Mouse (Mus musculus) E14TG2a.4 (cell line): ENCODE measurements around the gene Igfbp2.

Experiments
- H3K27me3 ChIP-seq: 2 replicates; pipeline ENCODE4 v1.6.1; 2014; ENCODE audit warnings: low read length, control low read depth; ENCODE audit not compliant: insufficient read depth
- H3K36me3 ChIP-seq: 2 replicates; pipeline ENCODE4 v1.6.1; 2014; ENCODE audit warnings: low read length, control low read depth; ENCODE audit not compliant: insufficient read depth
- H3K4me1 ChIP-seq: replicated peaks from 2 replicates; pipeline ENCODE4 v1.6.1; 2014; ENCODE audit warnings: low read depth, low read length, control low read depth
- H3K4me3 ChIP-seq: replicated peaks from 2 replicates; pipeline ENCODE4 v1.5.1; 2014; ENCODE audit warnings: mild to moderate bottlenecking, low read length
- H3K9me3 ChIP-seq: 2 replicates; pipeline ENCODE4 v1.6.1; 2014; ENCODE audit warnings: low read length, control low read depth
- CTCF ChIP-seq: conservative IDR thresholded peaks from 2 replicates; pipeline ENCODE4 v1.5.1; 2014; ENCODE audit warnings: low read length
- NANOG ChIP-seq: IDR thresholded peaks from 2 replicates; pipeline ENCODE4 v1.6.1; 2014; ENCODE audit warnings: borderline replicate concordance, low read length, mixed read lengths
- POU5F1 ChIP-seq: IDR thresholded peaks from 2 replicates; pipeline ENCODE4 v1.6.1; 2014; ENCODE audit warnings: low read length, borderline replicate concordance

Gene Igfbp2

GRCm38 (mm10) chr1:72873078-72873477, 48.8 kb downstream of the Igfbp2 start:
- peaks cover 58% of the 10 kb centered on the region for H3K4me1 ChIP-seq
- no peaks in the 10 kb centered on the region for H3K36me3 ChIP-seq
- no peaks in the 10 kb centered on the region for H3K9me3 ChIP-seq
- H3K4me3 ChIP-seq, result peak overlapping the region; percentile 81
- peaks cover 86% of the 10 kb centered on the region for H3K27me3 ChIP-seq
- no peak for TF ChIP-seq CTCF
- no peak for TF ChIP-seq NANOG
- TF ChIP-seq POU5F1, result no peak

DNA sequence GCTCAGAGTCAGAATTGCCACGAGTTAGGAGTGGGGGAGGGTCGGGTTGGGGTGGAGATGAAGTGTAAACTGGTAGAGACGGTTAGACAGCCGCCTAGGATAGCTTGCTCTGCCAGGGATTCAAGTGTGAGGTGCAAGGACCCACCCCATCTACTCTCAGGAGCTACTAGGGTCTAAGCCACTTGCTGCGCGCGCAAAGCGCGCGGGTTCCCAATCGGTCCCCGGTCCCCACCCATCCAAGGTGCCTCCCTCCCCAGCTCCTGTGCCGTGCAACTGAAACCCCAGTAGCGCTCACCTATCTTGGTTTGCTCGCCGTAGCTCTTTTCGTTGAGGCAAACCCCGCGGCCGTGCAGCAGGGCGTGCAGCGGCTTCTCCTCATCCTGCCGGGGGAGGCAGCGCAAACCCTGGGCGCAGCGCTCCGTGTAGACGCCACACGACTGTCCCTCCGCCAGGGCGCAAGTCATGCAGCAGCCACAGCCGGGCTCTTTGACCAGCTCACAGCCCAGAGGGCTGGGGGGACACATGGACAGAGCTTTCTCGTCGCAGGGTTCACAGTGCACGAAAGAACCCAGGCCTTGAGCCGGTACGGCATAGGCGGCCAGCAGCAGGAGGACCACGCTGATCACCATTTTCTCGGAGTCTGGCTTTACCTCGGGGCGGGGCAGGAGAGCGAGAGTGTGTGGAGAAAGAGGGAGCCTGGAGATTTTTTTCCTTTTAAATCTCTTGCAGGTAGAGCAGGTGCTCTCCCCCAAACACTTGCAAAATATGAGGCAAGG, 49.4 kb downstream of the Igfbp2 start:
- H3K4me3 ChIP-seq, result peak overlapping the region; percentile 81
- H3K9me3 ChIP-seq, result no peaks in the 10 kb centered on the region
- H3K4me1 ChIP-seq, result peaks cover 58% of the 10 kb centered on the region
- TF ChIP-seq CTCF (no peak), NANOG (no peak), POU5F1 (no peak)
- H3K27me3 ChIP-seq, result peaks cover 87% of the 10 kb centered on the region
- H3K36me3 ChIP-seq, result no peaks in the 10 kb centered on the region

- H3K27me3 ChIP-seq, result peaks cover 84% of the 10 kb centered on the region
- no peaks in the 10 kb centered on the region for H3K9me3 ChIP-seq
- H3K36me3 ChIP-seq, result no peaks in the 10 kb centered on the region
- peak within 1 kb of the TSS; percentile 81 for H3K4me3 ChIP-seq
- TF ChIP-seq CTCF, result no peak
- no peak for TF ChIP-seq POU5F1
- TF ChIP-seq NANOG, result no peak
- peaks cover 54% of the 10 kb centered on the region for H3K4me1 ChIP-seq
Observed at GRCm38 (mm10) chr1:72874287-72875211, 50.2 kb downstream of the Igfbp2 start, which contains the start of gene Igfbp5. Igfbp5 (minus strand) TSS chr1:72874884.

DNA sequence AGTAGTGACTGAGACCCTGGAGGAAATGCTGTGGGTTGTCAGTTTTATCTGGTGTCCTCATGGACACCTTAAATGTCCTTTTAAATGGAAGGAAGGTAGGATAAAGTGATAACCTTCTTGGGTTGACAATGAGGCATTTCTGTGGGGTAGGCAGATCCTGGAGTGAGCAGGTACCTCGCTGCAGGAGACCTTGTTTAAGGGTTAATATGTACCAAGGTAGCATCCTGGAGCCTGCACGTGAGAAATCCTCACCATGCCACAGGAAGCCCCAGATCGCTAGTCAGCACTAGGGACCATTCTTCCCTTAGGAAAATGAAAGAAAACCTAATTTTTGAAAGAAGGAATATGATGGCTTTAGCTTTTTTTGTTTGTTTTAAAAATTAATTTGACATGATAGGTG, 51.4 kb downstream of the Igfbp2 start:
- Histone ChIP-seq H3K4me3 (no peak overlapping the region), H3K27me3 (peaks cover 78% of the 10 kb centered on the region), H3K36me3 (no peaks in the 10 kb centered on the region), H3K9me3 (no peaks in the 10 kb centered on the region), H3K4me1 (peaks cover 45% of the 10 kb centered on the region)
- no peak for TF ChIP-seq CTCF
- TF ChIP-seq POU5F1, result no peak
- TF ChIP-seq NANOG, result no peak

DNA sequence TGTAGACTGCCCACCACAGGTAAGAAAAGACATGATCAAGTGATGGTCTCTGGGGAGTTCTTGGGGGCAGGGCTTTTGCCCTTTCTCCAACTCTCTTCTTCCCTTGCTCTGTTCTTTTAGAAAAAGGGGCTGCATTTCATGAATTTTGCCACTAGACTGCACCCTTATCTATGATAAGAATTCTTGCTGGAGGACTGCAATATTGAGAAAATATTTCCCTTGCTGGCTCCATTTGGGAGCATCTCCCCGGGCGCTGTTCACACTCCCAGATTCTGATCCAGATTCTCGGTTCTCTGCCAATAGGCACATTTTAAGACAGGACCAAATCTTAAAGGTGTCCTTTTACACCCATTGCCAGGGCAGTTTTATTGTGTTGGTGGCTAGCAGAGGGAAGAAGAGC, 51.8 kb downstream of the Igfbp2 start:
- Histone ChIP-seq H3K36me3 (no peaks in the 10 kb centered on the region), H3K4me1 (peaks cover 42% of the 10 kb centered on the region), H3K4me3 (no peak overlapping the region), H3K9me3 (no peaks in the 10 kb centered on the region), H3K27me3 (peaks cover 76% of the 10 kb centered on the region)
- TF ChIP-seq CTCF (no peak), NANOG (no peak)

DNA sequence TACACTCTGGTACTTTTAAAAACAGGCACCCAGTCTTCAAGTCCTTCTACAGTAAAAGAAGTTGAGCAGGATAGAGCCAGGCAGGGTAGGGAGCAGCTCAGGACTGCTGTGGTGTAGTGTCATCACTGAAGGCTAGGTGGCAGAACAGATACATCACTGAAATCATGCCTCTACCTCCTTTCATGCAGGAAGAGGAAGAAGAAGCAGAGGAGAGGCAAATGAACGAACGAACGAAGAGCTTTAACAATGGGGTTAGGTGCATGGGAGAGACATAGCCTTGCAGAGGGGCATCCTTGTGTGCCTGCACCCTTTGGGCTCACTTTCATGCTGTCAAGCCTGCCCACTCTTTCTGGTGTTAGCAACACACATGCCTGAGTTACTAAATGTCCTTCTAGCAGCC, 53.6 kb downstream of the Igfbp2 start:
- Histone ChIP-seq H3K9me3 (no peaks in the 10 kb centered on the region), H3K4me1 (peaks cover 28% of the 10 kb centered on the region), H3K4me3 (no peak overlapping the region), H3K27me3 (peaks cover 62% of the 10 kb centered on the region), H3K36me3 (no peaks in the 10 kb centered on the region)
- TF ChIP-seq NANOG, result no peak
- TF ChIP-seq CTCF, result peak; percentile 55

- Histone ChIP-seq H3K4me3 (no peak overlapping the region), H3K27me3 (peaks cover 54% of the 10 kb centered on the region), H3K9me3 (no peaks in the 10 kb centered on the region), H3K36me3 (no peaks in the 10 kb centered on the region), H3K4me1 (peaks cover 20% of the 10 kb centered on the region)
- no peak for TF ChIP-seq CTCF
- TF ChIP-seq NANOG, result no peak
- TF ChIP-seq POU5F1, result no peak
Observed at GRCm38 (mm10) chr1:72878473-72879318, 54.4 kb downstream of the Igfbp2 start.

DNA sequence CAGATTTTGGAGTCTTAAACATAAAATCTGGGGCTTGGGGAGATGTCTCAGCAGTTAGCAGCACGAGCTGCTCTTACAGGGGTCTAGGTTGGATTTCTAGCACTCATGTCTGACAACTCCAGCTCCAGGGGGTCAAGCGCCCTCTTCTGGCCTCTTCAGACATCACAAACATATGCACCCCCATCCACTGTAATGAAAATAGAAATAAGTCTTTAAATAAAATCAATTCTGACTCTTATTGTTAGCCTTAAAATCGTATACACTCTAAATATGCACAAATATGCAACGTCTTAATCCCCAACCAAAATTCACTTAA, 55.0 kb downstream of the Igfbp2 start:
- H3K9me3 ChIP-seq, result no peaks in the 10 kb centered on the region
- peak; percentile 56 for TF ChIP-seq CTCF
- no peak for TF ChIP-seq NANOG
- TF ChIP-seq POU5F1, result no peak
- no peaks in the 10 kb centered on the region for H3K36me3 ChIP-seq
- H3K4me1 ChIP-seq, result peaks cover 14% of the 10 kb centered on the region
- H3K4me3 ChIP-seq, result no peak overlapping the region
- H3K27me3 ChIP-seq, result peaks cover 48% of the 10 kb centered on the region
